Mouse (Mus musculus): Measurements from ENCODE around the gene Nr2f2.

DNA sequence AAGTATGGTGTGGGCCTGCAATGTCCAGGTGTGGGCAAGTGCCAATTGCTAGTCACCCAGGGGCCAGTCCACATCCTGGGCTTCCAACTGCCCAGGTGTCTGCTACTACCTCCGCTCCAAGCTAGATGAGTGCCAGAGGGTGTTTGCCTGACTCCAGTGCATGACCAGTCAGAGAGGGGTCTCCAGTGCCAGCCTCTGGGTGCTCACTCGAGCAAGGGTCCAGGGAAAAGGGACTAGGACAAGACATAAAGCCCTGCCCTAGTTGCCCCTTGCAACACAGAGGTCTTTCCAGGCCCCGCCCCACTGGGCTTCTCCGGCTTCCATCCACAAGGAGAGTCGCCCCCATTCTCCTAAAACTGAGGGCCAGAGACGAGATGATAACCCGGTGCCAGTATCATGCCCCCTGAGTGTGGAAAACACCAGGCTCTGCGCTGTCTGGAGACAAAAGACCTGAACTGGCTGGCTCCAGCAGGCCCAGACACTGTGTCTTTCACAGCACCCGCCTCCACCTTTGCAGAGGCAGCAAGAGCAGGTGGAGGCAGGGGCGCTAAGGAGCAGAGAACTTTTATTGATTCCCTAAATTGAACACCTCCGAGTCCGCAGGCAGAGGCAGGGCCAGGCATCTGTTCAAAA, 26.4 kb downstream of the Nr2f2 start:
- TF ChIP-seq EP300 (IDR thresholded peaks at IDR 0.05; ENCODE audit: low read depth): no peak
- TF ChIP-seq CTCF (IDR thresholded peaks at IDR 0.05; ENCODE audit: low read depth): no peak

Data from liver, postnatal 0 days (tissue).